Mouse (Mus musculus): ENCODE data around the gene Pdf.

Gene Pdf

DNA sequence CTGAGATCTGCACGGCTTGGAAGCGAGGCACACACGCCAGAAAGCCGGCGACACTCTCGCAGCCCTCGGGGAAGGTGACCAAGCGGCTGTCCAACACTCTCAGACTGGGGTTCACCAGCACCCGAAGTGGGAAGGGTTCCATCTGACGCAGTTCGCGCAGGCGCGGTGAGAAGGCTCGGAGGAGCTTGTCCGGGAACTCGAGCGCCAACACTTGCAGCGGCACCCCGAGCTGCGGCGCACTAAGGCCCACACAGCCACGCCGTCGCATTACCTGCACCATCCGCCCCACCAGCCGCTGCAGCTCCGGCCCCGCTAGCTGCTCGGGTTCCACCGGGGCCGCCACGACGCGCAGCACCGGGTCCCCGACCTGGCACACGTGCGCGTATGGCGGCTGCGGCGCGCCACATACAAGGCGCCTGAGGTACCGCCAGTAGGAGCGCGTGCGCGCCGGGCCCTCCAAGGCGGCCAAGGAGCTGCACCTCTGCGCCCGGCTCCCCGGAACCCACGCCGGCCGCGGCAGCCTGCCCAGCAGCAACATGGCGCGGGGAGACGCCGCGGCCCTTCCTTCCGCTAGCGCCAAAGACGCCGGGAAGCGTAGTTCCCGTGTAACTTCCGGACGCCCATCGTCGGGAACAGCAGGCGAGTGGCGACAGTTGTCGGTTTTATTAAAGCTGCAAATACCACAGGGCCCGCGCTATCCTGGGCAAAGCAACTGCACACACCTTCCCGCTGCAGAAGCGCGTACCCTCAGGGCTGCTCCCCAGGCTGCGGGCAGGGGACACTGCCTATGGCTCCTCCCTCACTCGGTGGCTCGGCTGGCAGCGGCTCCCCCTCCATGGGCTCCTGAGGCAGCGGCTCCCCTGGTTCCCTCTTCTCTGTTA, at the start of gene Pdf:
Pdf (minus strand) TSS at position 554 of the 881 bp plus-strand sequence.
- peak; percentile 88 to 90 for DNase-seq

DNA sequence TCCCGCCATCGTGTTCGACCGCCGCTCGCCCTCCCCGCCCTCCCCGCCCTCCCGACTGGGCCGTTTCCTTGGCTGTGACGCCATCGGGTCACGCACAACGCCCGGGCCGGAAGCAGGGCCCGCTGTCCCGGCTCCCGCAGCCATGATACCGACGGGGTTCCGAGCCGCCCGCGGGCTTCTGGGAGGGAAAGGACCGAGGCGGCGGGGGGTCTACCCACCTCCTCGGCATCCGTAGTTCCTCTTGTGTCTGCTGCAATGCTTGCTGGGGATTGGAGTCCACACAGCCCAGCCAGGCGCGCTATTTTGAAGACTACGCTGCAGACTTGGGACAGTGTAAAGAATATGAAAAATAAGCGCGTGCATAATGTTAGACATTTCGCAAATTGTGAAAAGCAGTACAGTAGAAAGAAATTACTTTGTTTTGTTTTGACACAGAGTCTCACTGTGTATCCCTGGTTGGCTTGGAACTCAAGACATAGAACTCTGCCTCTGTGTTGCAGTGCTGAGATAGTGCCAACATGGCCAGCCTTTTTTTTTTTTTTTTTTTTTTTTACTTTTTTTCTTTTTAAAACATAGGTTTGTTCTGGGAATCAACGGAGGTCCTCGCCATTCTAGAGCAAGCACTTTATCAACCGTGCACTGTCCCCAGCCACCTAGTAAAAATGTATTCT, 48.1 kb upstream of the Pdf start, which contains the start of gene Terf2:
Terf2 (minus strand) TSS at position 182 of the 671 bp plus-strand sequence.
- peak; percentile 99 for DNase-seq

DNA sequence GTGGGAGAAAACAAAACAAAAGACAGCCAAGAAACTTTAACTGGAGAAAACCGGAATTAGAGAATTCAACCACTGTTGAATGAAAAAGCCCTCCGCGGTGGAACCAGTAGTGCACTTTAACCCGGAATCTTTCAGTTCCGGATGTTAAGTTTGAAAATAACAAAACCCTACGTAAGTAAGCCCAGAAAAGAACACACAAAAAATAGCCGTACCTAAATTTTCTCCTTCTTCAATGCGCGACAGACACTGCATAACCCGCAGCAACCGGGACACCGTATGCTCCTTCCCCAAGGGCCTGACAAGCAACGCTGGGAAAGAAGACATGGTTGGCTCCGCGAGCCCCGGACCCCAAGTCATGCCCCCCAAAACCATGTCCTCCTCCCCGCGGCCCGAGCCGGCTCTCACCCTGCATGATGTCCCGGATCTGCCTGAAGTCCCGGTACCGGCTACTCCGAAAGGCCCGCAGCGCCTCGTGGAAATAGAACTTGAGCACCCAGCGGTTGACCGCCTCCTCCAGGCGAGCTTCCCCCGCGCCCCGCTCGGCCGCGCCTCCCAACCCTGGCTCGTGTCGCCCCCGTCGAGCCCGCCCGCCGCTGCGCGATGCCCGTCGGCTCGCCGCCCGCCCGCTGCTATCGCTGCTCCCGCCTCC, 47.4 kb upstream of the Pdf start:
- no peak for DNase-seq

DNA sequence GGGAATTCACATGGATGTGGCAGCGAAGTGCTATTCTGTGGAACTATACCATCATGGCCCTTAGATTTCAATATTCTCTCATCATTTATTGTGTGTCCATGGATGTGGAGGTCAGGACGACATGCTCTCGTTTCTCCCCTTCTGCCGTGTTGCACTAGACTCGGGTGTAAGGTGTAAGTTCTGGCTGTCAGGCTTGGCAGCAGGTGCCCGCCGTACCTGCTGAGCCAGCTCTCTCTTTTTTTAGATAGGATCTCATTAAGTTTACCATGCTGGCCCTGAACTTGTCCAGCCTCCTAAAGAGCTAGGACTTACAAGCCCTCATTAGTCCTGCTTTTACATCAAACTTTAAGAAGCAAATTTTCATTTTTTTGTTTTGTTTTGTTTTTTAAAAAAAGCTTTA, 42.1 kb upstream of the Pdf start:
- DNase-seq, result no peak

DNA sequence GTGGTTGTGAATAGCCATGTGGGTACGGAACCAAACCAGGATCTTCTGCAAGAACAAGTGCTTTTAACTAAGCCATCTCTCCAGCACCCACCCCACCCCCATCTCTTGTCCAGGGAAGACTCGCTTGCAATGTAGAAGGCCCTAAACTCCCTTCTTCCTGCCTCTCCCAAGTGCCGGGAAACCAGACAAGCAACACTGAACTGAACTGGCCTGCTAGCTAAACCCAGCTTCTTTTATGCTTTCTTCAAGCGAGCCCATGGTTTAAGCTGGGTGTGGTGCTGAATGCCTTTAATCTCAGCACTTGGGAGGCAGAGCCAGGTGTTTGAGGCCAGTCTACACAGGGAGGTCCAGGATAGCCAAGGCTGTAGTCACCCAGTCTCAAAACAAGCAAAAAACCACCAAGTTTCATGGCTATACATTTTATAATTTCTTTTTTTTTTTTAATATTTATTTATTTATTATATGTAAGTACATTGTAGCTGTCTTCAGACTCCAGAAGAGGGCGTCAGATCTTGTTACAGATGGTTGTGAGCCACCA, 40.2 kb upstream of the Pdf start:
- DNase-seq, result no peak

DNA sequence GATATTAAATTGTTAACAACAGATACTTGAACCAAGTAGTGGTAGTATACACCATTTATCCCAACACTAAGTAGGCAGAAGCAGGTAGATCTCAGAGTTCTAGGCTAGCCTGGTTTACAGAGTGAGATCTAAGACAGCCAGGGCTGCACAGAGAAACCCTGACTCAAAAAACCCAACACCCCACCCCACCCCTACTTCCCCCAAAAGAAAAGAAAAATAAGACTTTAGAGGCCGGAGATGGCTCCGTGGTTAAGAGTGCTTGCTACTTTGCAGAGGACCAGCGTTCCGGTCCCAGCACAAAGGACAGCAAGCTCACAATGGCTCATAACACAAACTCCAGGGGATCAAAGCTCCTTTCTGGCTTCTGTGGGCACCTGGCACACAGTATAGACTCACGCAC, 37.6 kb upstream of the Pdf start:
- no peak for DNase-seq

DNA sequence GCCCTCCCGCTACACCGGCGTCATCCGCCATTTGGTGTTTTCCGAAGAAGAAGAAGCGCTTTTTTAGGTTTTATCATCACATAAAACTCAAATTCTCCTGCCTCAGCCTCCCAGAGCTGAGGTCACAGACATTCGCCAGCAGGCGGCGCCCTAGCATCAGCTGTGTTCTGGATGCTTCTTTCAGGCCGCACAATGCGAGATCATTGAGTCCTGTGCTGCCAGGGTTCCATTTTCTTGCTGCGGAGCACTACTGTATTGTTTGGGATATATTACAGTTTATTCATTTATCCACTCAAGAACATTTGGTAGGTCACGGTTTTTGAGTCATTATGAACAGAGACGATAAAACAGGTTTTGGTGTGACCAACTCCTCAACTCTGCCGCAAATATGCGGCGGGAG, 36.9 kb upstream of the Pdf start:
- peak in 1 of 2 experiments; percentile 12 for DNase-seq

DNA sequence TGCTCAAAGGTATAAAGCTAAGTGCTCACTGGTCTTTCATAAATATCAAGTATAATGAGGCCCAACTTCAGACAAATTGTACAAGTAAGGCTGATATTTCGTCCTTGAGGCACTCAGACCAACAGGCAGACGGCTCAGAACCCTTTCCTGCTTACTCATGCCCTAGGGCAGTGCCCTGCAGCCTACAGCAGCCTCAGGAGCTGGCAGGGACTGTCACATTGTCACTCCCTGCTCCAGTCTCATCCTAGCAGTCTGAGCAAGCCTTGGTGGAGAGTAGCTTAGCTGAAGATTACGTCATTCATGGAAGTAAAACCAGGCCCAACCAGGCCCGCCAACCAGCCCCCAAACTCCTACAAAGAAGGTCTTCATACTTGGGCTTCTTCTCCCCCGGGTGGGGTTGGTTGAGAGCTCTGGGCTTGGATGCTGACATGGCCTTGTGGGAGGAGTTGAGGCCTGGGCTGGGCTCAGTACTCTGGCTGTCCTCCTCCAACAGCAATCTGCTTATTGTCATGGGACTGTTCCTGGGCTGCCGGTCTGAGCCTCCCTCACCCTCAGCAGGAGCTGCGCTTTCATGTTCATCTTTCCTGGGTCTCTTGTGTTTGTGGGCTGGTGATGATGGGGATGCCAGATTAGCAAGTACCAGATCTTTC, 27.9 kb upstream of the Pdf start:
- no peak for DNase-seq

DNA sequence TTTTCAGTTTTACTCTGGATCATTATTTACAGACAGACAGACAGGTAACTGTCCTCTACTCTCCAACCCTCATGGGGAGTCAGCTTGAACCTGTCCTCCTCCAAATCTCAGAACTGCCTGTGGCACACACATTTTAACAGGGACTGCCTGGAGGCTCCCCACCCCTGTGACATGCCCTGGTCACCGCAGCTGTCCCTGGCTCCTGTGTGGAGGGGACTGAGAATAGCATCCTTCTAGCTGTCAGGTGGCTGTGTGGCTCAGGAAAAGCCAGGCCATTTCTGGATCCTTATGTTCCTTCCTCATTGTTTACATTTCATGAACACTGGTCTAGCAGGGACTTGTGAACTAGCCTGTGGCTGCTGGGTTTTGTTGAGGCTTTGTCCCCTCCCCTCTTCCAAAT, 25.7 kb upstream of the Pdf start:
- DNase-seq, result no peak

DNA sequence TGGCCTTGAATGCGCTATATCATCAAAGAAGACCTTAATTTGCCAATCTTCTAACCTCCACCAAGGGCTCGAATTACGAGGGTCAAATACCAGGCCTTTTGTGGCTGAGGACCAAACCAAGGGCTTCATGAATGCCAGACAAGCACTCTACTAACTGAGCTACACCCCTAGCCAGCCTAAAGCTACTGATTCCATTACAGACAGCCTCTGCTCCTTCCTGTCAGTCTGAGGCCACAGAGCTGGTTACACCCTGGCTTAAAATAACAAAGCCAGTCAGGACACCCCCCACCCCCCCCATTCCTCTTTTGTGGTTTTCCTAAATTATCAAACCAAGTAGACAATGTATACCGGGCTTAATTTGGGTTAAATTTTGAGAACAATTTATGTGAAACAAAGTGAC, 25.3 kb upstream of the Pdf start:
- DNase-seq, result no peak

DNA sequence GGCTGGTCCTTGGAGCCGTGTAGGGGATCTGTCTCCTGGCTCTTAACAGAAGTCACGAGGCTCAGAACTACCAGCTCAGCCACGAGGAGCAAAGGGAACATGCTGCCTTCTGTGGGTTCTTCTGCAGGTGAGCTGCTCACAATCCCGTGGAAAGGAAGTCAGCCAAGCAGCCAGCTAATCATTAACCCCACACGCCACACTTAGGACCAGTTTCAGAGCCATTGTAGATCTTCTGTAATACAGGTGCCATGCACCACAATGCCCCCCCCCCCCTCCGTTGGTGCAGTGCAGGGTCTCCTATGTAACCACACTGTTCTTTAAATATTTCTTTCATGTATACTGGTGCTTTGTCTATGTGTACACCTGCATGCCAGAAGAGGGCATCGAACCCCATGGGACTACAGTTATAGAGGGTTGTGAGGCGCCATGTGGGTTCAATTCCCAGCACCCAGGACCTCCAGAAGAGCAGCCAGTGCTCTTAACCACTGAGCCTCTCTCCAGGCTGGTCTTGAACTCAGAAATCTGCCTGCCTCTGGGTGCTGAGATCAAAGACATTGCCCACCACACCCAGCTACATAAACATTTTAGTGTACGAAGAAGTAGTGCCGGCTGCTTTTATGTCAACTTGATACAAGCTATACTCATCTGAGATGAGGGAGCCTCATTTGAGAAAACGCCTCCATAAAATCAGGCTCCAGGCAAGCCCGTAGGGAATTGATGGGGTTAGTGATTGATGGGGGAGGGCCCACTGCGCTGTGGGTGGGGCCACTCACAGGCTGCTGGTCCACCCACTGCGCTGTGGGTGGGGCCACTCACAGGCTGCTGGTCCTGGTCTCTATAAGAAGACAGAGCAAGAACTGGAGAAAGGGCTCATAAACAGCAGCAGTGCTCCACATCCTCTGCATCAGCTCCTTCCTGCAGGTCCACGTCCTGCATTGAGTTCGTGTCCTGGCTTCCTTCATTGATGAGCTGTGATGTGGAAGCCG, 17.4 kb upstream of the Pdf start, which contains the start of gene Tmed6:
Tmed6 (minus strand) TSS at position 134 of the 986 bp plus-strand sequence.
- no peak for DNase-seq

DNA sequence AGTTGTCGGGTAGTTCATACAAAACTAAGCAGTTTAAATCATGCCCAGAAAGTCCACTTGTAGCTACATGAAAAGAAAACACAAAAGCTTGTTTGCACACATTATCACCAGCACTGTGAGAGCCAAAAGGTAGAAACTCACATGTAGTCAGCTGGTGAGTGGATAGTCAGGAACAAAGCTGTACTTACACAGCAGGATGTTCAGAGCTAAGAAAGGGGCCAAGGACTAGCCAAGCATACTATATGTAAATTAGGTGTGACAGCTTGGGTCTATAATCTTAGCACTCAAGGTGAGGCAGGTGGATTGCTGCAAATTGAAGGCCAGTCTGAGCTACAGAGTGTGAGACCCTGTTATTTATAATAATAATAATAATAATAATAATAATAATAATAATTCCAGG, 14.2 kb upstream of the Pdf start:
- DNase-seq, result no peak

DNA sequence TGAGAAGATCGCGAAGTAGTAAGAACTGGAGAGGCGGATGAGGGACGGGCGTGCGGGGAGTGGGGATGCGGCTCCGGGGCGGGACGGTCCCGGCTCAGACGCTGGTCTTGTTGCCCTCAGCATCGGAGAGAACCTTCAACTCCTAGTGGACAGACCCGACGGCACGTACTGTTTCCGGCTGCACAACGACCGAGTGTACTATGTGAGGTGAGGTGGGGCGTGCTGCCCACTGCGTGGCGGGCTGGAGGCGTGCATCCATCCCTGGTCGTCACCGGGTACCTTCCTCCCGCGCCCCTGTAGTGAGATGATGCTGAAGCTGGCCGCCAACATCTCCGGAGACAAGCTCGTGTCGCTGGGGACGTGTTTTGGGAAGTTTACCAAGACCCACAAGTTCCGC, 8.6 kb upstream of the Pdf start:
- peak in 1 of 2 experiments; percentile 47 for DNase-seq

DNA sequence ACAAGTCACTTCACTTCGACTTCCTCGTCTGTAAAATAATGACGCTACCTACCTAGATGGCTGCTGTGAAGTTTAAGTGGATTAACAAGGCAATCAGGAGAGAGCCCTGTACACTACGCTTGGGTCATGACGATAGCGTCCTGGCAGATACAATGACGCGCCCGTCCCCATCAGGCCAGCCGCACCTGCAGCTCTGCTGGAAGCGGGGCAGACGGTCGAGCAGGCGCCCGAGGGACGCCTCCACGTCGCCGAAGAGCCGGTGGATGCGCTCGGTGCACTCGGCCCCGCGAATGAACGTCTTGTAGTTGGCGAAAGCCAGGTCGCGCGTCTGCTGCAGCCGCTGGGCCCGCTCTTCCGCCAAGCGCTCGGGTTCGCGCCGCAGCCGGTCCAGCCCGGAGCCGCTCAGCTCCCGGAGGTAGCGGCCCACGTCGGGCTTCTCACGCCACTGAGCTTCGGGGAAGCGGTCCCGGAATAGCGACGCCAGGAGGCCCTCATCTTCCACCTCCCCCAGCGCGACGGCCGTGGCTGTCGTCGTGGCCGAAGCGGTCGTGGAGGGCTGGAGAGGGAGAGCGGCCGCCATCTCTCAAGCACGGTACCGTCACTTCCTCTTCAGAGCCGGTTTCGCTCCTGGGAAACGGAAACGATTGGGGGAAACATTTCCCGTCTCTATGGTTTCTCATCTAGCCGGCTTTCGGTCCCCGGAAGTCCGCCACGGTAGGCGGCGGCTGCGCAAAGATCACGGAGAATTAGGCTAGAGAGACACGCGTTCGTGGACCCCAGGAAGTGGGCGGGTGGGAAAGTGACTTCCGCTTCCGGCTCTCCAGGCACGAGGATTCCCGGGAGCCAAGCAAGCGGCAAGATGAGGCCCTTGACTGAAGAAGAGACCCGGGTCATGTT, 7.9 kb upstream of the Pdf start, which contains the start of the genes Cog8 and Nip7:
Cog8 (minus strand) TSS at position 614 of the 897 bp plus-strand sequence.
Nip7 (plus strand) TSS at position 802 of the 897 bp plus-strand sequence.
- DNase-seq, result peak; percentile 96 to 97

DNA sequence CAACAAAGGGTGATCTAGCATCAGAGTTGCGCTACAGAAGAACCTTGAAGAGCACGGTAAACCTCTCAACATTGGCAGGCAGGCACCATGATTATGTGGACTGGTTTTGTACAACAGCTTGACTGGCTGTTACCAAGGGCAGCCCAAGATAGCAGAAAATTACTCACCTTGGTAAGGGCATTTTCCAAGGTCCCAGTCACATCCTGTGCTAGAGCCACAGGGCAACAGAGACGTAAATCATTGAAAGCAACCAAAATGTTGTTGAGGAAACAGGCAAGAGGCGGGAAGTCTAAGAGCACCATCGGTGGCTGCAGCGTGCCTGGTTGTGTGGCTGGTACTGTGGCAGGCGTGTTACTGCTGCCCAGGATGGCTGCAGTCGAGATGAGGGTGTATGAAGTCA, 3.6 kb upstream of the Pdf start:
- DNase-seq, result no peak

DNA sequence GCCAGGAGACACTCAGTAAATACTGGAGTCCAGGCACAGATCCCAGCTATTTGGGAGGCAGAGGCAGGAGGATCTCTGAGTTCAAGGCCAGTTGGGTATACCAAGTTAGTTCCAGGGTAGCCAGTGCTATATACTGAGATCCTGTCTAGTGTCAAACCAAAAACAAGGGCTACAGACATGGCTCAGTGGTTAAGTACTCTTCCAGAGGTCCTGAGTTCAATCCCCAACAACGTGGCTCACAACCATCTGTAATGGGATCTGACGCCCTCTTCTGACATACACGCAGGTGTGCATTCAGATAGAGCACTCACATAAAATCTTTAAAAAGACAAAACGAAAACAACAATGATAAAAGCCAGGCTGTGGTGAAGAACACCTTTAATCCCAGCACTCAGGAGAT, 1.1 kb upstream of the Pdf start:
- no peak for DNase-seq

DNA sequence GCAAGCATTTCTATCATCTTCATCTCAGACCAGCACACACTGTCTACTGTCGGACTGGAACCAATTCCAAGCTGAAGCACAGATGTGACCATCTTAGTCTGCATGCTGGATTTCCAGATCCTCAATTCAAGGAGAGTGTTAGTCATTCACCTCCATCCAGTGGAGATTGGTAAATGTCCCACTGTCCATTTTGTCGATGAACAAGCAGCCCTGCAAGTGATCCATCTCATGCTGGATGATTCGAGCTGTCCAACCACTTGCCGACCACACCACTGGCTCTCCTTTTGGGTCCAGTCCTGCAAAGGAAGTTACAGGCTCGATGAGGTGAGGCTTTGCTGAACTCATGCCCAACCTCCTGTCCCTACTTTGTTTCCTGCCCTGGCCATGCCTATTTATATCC, 1.4 kb downstream of the Pdf start:
- no peak for DNase-seq

DNA sequence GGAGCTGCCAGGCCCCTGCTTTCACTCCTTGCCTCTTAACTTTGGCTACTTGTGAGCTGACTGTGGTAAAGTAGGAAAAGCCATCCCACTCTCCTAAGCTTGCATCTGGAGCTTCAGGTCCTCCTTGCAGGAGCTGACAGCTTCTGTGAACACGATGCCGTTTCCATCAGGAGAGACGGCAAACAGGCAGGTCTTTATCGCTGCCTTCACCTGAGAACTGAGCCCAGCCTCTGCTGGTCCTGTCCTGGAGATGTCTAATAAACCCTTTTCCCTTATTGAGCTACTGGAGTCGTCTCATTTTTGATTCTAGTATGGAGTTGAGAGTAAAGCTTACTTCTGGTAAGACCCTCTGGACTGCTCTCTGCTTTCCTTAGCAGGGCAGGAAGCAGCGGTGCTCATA, 2.9 kb downstream of the Pdf start:
- DNase-seq, result no peak

DNA sequence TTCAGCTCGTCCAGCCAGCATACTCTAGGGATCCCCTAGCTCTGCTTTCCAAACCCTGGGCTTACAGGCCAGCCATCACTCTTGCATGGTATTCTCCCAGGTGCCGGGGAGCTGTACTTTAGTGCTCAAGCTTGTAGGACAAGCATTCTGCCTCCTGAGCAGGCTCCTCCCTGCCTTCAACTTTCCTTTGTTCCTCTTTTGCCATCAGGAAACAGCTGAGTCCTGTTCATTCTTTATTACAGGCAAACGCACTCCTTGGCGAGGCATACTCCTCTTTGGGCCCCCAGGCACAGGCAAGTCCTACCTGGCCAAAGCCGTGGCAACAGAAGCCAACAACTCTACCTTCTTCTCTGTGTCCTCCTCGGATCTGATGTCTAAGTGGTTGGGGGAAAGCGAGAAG, 7.8 kb downstream of the Pdf start:
- no peak for DNase-seq

DNA sequence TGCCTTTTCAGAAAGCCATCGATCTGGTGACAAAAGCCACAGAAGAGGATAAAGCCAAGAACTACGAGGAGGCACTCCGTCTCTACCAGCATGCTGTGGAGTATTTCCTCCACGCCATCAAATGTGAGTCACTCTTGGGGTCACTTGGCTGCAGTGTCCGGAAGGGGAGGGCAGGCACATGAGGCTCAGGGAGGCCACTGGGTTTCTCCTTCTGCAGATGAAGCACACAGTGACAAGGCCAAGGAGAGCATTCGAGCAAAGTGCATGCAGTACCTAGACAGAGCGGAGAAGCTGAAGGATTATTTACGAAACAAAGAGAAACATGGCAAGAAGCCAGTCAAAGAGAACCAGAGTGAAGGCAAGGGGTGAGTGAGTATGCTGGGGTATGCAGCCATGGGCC, 11.8 kb downstream of the Pdf start:
- no peak for DNase-seq

Data from cerebellum, postnatal 10 days (tissue).